Mouse (Mus musculus) Muller cell, postnatal 12 days (primary cell): ENCODE measurements around the gene Spint5.
A peak's percentile ranks its signal among the peaks of the same experiment; 100 is the strongest.
"Not testable (repeated sequence)": the region's sequence is repeated elsewhere in the genome, so short reads cannot be mapped to it uniquely, and the experiment has no call there.

Experiments
- DNase-seq: peaks from one replicate; pipeline ENCODE4 v3.0.0-alpha.2; 2015; ENCODE audit errors: inconsistent ontology term

Gene Spint5

GRCm38 (mm10) chr2:164715005-164715404 is at the start of gene Spint5:
Gene Spint5 (plus strand): TSS chr2:164715305.
- no peak for DNase-seq

GRCm38 (mm10) chr2:164670261-164670660 is 44.8 kb upstream of the Spint5 start:
- DNase-seq: no peak

- DNase-seq: no peak
Measured at GRCm38 (mm10) chr2:164670938-164671337, 44.2 kb upstream of the Spint5 start.

- DNase-seq: no peak
Measured at GRCm38 (mm10) chr2:164673987-164674386, 41.1 kb upstream of the Spint5 start, which contains the start of gene Wfdc11. Gene Wfdc11 (minus strand): TSS chr2:164674087.

- DNase-seq: no peak
Measured at GRCm38 (mm10) chr2:164676103-164676502, 39.0 kb upstream of the Spint5 start.

GRCm38 (mm10) chr2:164676916-164677685 is 38.0 kb upstream of the Spint5 start:
- DNase-seq: no peak

- DNase-seq: peak; percentile 86
Measured at GRCm38 (mm10) chr2:164678848-164679625, 36.1 kb upstream of the Spint5 start.

GRCm38 (mm10) chr2:164679906-164680305 is 35.2 kb upstream of the Spint5 start:
- no peak for DNase-seq

GRCm38 (mm10) chr2:164684807-164685206 is 30.3 kb upstream of the Spint5 start, which contains the start of gene Wfdc13:
Gene Wfdc13 (plus strand): TSS chr2:164685107.
- no peak for DNase-seq

- no peak for DNase-seq
Measured at GRCm38 (mm10) chr2:164698201-164698600, 16.9 kb upstream of the Spint5 start, which contains the start of gene Spint4. Gene Spint4 (plus strand): TSS chr2:164698501.

GRCm38 (mm10) chr2:164700959-164701358 is 14.1 kb upstream of the Spint5 start:
- DNase-seq: no peak

GRCm38 (mm10) chr2:164701761-164702160 is 13.3 kb upstream of the Spint5 start:
- no peak for DNase-seq

- DNase-seq: no peak
Measured at GRCm38 (mm10) chr2:164704235-164704634, 10.9 kb upstream of the Spint5 start.

- no peak for DNase-seq
Measured at GRCm38 (mm10) chr2:164705328-164705727, 9.8 kb upstream of the Spint5 start.

- DNase-seq: no peak
Measured at GRCm38 (mm10) chr2:164705991-164706390, 9.1 kb upstream of the Spint5 start.

GRCm38 (mm10) chr2:164716194-164716786 is 1.2 kb downstream of the Spint5 start:
- not testable (repeated sequence) for DNase-seq

GRCm38 (mm10) chr2:164723276-164723675 is 8.2 kb downstream of the Spint5 start:
- no peak for DNase-seq

GRCm38 (mm10) chr2:164725895-164726619 is 11.0 kb downstream of the Spint5 start:
- peak; percentile 30 for DNase-seq

- DNase-seq: no peak
Measured at GRCm38 (mm10) chr2:164731719-164732118, 16.6 kb downstream of the Spint5 start.

- no peak for DNase-seq
Measured at GRCm38 (mm10) chr2:164733259-164733658, 18.2 kb downstream of the Spint5 start.

- DNase-seq: no peak
Measured at GRCm38 (mm10) chr2:164734839-164735238, 19.7 kb downstream of the Spint5 start.

GRCm38 (mm10) chr2:164735446-164735845 is 20.3 kb downstream of the Spint5 start:
- DNase-seq: no peak
